Mouse (Mus musculus): ENCODE measurements around the gene Lfng.

Lfng gene

DNA sequence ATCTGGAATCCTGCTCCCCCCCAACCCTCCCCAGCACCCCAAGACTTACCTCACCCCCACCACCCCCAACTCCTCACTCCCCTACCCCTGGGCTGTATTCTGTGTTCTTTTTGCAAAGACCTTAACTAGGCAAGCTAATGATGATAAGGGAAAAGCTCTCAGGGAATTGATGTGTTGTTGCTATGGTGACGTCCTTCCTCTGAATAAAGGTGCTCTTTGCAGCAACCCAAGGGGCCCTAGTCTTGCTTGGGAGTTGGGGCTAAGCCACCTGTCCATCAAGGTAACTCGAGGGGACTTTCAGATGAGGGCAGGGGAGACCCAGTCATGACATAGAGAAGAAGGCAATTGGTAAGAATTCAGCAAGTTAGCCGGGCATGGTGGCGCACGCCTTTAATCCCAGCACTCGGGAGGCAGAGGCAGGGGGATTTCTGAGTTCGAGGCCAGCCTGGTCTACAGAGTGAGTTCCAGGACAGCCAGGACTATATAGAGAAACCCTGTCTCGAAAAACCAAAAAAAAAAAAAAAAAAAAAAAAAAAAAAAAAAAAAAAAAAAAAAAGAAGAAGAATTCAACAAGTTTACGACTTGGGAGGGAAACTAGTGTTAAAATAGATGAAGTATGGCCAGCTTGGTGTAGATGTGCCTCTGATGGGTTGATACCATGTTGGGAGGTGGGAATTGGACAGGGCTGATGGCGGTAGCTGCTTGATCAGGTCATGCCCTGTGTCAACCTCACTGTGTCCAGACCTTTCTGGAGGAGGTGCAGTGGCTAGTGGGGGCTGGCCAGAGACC is 8.4 kb downstream of the Lfng start:
- peak; percentile 66 for DNase-seq (ENCODE audit: low read depth, low spot score)

DNA sequence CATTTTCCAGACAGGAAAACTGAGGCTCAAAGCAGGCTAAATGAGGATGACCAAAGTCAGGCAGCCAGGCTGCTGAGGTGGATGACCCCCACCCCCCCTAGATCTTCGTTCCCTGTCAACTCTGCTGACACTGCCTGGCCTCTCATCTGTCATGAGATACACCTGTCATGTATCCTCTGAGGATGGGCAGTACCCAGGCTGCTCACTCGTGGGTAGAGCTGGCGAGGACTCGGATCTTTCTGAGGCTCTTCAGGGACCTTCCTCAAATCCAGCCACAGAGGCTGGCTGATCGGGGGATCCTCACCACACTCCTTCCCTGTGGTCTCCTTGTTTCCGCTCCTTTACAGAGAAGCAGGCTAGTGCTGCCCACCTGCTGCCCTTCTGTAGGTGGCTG is 9.0 kb downstream of the Lfng start:
- peak; percentile 53 for DNase-seq (ENCODE audit: low read depth, low spot score)

DNA sequence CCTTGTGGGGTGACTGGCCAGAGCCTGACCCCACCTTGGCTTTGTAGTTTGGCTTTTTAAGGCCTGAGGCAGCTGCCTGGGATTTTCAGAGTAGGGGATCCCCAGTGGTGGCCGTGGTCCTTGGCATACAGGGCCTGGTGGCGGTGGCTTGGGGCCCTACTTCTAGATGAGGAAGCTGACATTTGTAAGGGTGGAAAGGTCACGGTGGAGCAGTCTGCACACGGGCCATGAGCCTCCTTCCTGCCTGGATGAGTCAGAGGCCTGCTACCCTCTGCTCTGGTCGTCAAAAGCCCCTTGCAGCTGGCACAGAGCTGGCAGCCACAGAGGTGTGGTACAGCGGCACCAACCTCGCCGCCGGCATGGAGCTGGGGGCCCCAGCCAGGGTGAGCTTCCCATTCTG is 9.6 kb downstream of the Lfng start:
- peak; percentile 85 for DNase-seq (ENCODE audit: low read depth, low spot score)

DNA sequence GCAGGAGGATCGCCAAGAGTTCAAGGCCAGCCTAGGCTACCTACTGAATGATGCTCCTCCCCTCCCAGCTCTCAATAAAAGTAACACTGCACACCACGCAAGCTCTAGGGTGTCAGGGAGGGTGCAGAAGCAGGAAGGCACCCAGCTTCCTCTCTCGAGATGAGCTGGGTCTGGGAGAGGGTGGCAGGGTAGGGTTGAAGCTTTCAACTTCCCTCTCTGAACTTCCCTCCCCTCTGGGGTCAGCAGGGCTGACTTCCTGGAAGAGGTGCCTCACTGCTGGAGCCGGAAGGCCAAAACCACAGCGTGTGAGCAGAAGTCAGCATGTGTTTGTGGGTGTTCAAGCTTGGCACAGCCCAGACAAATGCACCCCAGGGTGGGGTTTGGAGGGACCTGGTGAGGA is 10.6 kb downstream of the Lfng start:
- peak; percentile 85 for DNase-seq (ENCODE audit: low read depth, low spot score)

DNA sequence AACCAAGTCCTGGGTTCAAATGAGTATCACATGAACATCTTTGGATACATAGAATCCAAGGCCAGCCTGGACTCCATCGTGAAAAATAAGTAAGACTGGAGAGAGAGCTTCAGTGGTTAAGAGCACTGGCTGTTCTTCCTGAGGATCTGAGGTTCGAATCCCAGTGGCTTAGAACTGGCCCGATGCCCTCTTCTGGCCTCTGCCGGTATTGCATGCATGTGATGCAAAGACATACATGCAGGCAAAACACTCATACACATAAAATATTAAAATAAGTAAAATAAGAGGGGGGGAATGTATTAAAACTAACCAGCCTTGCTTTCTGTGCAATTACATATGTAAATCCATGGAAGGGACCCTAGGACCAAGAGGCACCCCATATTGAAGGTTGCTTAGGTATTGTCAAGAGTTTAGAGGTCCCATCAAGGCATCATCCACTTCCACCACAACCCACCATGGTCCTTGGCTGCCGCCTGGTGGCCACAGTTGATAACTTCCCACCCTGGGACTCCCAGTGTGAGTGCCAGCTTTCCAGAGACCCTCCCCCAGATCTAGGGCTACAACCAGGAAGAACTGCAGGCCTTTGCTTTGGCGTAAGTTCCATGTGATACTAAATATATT is 12.1 kb downstream of the Lfng start:
- peak; percentile 89 for DNase-seq (ENCODE audit: low read depth, low spot score)

DNA sequence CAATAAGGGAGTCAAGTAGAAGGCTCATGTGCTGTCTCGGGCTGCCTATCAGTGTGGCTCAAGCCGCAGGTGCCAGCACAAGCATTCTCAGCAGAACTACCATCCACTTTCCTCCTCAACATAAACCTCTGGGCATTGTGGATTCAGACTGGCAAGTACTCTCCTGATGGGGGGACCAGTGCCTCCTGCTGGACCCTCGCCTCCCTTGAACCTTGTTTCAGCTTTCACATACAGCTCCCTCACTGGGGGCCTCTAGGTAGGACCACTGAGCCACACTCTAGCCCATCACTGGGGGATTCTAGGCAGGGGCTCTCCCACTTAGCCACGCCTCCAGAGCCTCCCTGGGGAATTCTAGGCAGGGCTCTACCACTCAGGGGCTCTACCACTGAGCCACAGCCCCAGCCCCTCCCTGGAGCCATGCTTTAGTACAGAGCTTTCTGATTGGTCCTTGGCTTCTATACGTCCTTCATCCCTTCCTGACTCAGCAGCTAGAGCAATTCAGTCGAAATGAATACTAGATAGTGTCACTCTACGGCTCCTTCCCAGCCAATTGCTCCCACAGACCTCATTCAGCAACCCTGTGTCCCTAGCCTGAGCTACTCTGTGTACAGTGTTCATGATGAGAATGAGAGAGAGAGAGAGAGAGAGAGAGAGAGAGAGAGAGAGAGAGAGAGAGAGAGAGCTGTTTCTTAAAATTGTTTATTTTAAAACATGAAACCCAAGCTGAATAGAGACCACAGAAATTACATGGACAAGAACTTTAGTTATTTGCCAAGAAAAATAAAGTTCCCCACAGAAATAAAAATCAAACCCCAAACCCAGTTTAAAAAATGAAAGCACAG is 13.0 kb downstream of the Lfng start:
- peak; percentile 45 for DNase-seq (ENCODE audit: low read depth, low spot score)

DNA sequence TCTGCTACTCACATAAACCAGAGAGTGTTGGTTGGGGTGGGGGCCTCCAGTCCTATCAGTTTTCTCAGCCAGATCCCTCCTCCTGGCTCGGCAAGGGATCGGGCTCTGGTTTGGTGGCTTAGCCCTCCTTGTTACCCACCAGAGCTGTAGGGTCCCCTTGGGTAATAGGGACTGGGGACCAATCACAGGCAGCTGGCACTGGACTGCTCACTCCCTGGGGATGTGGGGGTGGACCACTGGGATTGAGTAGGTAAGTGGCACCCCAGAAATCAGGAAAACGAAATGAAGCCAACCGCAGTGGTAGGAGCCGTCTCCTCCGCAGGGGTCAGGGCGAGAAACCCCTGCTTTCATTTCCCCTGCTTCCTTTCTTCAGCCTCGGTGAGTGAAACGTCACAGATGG is 14.0 kb downstream of the Lfng start:
- peak; percentile 20 for DNase-seq (ENCODE audit: low read depth, low spot score)

DNA sequence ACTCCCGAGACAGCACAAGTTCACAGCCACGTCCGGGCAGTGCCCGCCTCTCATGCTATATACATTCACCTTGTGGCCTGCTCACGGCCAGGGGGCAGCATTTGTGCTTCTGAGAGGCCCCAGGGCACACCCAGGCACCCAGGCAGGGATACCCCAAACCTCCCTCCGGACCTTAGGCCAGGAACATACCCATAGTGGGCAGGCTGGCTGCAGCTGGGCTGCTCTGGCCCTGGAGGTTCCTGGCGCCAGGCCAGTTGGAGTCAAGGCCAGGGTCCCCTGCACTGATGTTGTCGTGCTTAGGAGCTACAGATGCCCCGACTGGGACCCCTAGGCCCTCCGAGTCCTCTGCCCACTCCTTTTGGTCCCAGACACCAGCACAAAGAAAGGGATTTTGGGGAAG is 14.4 kb downstream of the Lfng start:
- DNase-seq (ENCODE audit: low read depth, low spot score): peak; percentile 26

DNA sequence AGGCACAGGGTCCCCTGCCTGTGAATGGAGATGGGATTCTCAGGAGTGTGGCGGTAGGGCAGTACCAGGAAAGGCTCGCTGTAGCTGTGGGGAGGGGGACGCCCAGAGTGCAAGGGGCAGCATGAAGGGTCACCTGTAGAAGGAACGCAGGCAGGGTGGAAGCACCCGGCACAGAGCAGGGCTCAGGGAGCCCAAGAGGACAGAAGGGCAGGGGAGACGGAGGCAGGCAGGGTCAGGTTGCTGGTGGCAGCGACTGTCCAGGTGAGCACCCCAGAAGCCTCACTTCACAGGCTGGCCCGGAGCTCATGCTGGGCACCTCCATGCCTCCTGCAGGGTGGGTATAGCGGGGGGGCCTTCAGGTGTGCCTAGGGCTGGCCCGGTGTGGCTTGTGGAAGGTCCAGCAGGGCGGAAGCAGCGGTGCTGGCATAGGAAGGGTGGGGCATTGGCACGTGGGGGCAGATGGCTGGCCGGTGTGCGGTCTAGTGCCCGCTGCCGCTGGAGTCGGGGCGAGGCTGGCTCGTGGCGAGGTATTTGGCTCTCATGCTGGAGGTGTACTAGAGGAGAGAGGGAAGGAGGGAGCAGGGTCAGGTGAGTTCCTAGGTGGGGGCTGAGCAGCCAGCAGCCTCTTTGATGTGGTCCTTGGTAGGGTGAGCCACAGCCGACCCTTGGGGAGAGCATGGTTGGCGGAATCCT is 16.0 kb downstream of the Lfng start:
- no peak for DNase-seq (ENCODE audit: low read depth, low spot score)

DNA sequence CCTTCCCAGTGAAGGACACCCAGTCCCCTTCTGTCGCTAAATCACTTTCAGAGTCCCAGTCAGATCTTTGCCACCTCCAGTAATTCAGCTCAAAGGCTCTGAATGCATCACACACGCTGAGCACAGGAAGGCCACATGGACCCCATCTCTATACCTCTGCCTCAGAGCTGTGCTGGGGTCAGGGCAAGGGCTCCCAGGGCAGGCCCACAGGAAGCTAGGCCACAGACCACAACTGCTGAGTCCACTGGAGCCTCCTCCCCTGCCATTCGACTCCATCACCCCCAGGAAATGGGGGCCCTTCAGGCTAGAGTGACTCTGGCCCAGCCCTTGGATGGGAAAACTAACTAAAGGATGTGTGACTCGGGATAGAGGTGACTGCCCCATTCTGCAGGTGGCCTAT is 16.7 kb downstream of the Lfng start:
- no peak for DNase-seq (ENCODE audit: low read depth, low spot score)

DNA sequence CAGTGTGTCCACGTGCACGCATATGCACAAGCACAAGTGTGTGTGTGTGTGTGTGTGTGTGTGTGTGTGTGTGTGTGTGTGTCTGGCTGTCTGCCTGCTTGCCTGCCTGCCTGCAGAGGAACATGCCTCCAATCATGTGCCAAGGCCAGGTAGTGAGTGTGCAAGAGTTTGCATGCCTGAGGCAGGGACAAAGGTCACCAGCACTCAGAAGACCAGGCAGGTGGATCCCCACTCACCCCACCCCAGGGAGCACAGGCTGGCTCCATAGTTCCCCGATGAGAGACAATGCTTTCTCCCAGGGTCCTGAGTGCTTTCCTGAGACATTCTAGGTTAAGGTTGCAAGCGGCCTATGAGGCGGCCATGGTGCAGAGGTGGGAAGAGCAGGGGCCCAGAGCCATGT is 17.1 kb downstream of the Lfng start:
- no peak for DNase-seq (ENCODE audit: low read depth, low spot score)

DNA sequence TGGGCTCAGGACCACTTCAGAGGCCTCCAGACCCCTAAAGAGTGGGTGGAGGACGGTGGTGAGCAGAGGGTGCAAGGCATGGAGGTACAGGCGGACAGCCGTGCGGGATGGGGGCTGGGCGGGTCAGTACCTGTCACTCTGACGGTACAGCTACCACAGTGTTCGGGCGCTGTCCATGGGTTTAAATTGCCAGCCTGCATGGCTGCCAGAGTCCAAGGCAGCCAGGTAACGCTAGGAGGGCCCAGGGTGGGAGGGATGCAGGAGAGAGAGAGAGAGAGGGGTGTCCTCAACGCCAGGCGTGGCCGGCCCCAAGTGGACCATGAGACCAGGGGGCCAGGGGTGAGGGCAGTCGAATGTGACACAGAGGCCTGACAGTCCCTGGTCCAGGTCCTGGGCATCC is 17.8 kb downstream of the Lfng start:
- no peak for DNase-seq (ENCODE audit: low read depth, low spot score)

DNA sequence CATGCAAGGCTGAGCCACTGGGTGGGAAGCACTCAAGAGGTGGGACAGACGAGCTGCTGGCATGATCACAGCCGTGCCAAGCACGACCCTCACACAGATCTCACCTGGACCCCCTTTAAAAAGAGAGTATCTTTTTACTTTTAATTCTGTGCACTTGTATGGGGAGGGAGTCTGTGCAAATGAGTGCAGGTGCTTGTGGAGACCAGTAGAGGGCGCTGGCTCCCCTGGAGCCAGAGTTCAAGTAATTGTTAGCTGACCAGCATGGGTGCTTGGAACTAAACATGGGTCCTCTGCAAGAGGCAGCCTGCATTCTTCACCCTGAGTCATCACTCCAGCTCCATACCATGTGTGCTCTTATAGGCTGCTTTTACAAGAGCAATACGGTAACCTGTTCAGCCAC is 20.5 kb downstream of the Lfng start:
- DNase-seq (ENCODE audit: low read depth, low spot score): no peak

DNA sequence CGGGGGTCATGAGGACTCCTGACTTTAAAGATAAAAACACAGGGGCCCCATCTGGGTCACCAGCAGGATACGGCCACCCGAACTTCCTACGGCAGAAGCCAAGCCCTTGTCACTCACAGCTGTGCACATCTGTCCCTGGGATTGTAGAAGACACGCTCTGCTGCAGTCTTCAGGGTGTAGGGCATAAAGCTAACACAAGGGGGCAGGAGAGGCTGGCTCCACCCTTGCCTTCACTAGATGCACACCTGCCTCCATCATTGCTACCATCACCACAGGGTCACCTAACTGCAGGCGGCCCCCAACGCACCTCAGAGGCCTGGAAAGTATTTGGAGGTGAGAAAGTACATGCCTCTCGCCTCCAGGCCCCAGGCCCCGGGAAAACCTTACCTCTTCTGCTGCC is 21.9 kb downstream of the Lfng start:
- DNase-seq (ENCODE audit: low read depth, low spot score): peak; percentile 73

DNA sequence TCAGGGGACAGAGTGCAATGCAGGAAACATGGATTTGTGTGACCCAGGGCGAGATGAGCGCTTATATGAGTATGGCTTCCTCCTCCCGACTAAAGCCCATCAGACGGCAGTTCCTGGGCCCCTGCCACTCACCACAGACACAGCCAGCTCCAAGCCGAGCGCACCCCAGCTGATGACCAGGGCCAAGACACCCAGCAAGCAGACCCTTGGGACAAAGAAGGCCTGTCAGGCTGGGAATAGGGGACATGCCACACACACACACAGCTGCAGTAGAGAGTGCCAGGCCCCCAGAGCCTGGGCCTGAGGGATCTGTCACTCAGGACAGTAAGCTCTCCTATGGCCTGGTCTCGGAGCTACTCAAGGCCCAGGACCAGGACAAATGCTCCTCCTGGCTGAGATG is 26.3 kb downstream of the Lfng start:
- no peak for DNase-seq (ENCODE audit: low read depth, low spot score)

DNA sequence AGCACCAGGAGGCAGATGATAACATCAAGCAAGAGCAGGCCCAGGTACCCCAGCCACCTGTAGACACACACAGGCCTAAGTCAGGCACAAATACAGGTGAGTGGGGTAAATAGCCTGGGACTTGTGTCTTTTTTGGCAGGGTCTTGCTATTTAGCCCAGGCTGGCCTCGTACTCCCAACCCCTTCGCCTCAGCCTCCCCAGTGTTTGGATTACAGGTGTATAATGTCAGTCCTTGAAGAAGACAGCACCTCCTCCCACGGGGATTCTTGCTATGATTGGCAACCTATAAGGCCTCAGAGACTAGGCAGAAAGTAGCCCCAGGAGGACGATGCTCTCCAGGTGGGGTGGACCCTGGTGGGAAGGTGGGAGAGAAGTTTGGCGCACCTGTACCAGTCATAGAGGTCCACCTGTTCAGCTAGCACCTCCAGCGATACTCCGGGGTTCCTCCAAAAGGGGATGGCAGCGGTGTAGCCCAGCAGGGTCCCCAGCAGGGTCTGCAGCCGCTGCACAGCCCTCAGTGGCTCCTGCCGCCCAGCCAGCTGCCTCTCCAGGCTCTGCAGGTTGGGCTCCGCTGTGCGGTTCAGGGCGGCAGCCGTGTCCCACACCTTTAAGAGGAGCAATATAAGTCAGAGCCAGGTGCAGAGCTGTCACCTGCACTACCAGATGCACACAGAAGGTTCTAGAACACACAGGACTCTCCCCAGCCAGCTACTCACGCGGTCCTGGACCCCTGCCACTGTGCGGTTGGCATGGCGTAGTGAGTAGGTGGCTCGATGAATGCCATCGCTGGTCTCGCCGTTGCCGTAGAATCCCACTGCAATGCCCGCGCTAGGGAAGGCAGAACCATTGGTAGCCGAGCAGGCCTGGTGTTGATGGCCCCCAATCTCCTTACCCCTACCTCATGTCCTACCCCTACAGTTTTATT is 27.9 kb downstream of the Lfng start:
- DNase-seq (ENCODE audit: low read depth, low spot score): no peak

DNA sequence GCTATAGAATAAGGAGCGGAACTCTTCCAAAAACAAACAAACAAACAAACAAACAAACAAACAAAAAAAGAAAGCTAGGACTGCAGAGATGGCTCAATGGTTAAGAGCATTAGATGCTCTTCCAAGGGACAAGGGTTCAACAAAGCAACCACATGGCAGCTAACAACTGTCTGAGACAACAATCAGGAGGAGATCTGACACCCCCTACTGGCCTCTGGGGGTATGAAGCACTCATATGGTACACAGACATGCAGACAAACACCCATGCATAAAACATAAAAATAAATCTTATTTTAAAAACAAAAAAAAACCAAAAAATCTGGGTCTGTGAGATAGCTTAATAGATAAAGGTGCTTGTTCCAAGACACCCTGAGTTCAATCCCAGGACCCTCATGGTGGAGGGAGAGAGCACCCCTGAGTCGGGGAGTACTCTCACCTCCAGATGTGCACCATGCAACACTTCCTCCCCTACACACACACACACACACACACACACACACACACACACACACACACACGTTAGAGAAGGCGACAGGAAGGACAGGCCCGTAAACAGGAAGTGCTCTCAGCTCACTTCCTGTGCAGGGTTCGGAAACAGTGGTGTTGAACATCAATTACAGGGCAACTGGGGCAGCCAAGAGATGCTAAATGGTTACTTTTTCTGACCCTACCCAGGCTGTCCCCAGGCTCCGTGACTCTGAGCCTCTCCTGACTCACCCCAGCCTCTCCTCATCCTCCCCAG is 29.4 kb downstream of the Lfng start:
- DNase-seq (ENCODE audit: low read depth, low spot score): peak; percentile 75

DNA sequence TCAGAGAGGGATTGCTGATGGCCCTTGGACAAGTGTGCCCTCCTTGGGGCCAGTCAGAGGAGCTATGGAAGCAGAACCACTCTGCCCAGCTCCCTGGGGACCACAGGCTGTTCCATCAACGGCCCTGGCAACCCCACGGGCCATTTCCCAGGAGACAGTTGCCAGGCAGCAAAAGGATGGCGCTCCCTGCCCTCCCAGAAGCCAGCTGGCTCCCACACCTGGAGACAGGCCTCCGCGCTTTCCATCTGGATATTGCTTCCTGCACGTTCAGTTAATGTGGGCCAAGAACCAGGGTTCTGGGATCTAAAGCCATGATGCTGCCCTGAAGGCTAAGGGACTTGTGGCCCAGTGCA is 29.9 kb downstream of the Lfng start:
- no peak for DNase-seq (ENCODE audit: low read depth, low spot score)

DNA sequence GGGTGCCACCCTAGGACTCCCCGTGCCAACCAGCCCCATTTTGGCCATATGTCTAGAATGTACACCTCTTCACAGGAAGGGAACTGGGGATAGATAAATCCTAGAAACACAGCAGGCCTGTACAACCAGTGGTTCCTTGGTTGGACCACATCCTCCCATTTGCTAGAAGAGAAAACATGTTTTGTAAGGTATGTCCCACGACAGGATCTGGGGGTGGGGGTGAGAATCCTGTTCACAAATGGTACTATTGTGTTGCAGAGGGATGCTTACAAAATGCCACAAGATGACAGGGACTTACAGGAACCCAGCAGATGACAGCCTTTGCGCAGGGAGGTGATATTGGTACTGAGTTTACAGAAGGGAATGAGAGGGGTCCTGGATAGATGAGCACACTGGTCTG is 30.9 kb downstream of the Lfng start:
- peak; percentile 49 for DNase-seq (ENCODE audit: low read depth, low spot score)

DNA sequence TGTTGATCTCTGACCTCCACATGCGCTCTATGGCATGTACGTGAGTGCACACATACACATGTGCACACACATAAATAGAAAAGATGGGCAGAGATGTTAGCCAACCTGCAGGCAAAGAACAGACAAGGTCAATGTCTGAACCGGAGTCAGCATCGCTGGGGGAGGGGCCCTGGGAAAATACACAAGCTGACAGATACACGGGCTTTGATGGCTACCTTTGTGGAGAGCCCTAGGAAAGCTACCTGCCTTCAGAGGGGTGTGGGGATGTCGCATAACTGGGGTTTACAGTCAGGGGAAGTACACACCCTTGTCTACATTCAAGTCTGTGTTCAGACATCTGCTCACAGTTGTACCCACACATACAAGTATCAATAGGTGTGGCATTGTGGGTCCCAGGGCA is 31.4 kb downstream of the Lfng start:
- DNase-seq (ENCODE audit: low read depth, low spot score): peak; percentile 36

All from CD4-positive, CD25-positive, alpha-beta regulatory T cell, adult 2 months (primary cell).